Mouse (Mus musculus) thymus, postnatal 14 days (tissue): ENCODE data around the gene Cdc25b.
"Not testable (repeated sequence)": the region's sequence is repeated elsewhere in the genome, so short reads cannot be mapped to it uniquely, and the experiment has no call there.

Experiments
- DNase-seq: peaks from one replicate; pipeline ENCODE4 v3.0.0; 2021

The Cdc25b gene

DNA sequence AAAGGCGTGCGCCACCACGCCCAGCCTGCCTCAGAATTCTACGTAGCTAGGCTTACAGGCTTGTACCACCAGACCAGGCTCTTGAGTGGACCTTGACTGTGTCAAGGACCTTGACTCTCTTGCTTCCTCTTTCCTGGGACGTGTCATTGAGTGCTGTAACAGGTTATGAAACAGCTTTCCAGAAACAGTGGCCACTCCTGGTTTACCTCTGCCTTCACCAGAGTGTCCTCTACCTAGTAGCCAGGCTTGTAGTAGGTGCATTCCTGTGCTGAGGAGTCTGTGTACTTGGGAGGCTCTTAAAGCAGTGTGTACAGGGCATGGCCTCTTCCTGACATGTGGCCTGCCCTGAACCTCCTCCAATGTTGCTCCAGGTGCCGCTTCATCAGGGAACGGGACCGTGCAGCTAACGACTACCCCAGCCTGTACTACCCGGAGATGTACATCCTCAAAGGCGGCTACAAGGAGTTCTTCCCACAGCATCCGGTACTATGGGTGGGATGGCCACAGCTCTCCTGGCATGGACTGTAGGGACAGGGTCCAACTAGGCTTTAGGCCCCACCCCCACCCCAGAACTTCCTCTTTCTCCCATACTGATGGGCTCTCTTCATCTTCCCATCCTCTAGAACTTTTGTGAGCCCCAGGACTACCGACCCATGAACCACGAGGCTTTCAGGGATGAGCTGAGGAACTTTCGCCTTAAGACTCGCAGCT, 10.0 kb downstream of the Cdc25b start:
- no peak for DNase-seq

DNA sequence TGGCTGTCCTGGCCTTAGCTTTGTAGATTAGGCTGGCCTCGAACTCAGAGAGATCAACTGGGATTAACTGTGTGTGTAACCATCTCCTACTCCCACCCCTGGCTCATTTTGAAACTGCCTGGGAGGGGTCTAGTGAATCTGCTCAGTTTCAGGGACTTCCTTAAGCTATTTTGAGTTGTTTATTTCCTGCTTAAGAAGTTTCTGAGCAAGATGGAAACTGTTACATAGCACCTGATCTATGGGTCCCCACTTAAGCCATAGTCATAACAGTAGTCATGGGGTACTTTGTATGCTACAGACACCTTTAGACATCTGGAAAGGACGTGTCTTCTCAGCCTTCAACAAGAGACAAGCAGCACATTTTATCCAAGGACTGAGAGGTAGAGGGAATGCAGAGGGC, 14.0 kb downstream of the Cdc25b start:
- no peak for DNase-seq

DNA sequence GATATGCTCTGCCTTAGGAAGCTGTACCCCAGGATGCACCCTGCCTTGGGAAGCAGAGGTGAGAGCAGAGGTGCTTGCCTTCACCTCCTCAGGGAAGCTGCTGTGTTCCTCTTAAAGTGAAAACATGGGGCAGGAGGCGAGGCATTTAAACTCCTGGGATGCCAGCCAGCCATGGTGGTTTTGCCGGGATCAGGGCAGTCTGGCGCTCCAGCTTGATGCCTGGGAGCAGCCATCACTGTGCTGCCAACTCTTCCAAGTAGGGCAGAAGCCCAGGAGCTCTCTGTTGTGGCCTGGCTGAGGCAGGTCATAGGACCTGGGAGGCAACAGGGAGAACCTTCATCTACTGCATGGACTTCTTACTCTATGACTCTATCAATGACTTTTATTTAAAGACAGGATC, 14.5 kb downstream of the Cdc25b start:
- DNase-seq = no peak

DNA sequence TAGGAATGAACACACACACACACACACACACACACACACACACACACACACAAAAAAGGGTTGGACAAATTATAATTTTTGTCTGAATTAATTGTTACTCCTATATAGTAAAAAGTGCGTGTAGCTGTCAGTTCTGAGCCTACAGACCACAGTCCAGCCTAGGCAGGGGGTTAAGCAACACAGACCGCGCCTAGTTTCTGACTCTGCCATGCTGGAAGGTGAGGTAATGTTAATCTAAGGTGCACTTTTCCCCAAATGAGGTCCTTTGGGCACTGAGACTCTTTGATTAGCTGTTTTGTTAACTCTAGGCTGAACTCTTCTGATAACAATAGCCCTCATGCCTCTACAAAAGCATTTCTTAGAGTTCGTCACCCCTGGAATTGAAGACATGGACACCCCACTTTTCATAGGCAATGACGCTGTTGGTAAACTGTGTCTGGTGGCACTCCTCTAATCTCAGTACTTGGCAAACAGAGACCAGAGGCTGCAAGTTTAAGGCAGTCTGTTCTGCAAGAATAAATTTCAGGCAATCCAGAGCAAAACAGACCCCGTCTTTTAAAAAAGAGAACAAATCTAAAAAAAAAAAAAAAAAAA, 17.2 kb downstream of the Cdc25b start:
- DNase-seq = no peak

DNA sequence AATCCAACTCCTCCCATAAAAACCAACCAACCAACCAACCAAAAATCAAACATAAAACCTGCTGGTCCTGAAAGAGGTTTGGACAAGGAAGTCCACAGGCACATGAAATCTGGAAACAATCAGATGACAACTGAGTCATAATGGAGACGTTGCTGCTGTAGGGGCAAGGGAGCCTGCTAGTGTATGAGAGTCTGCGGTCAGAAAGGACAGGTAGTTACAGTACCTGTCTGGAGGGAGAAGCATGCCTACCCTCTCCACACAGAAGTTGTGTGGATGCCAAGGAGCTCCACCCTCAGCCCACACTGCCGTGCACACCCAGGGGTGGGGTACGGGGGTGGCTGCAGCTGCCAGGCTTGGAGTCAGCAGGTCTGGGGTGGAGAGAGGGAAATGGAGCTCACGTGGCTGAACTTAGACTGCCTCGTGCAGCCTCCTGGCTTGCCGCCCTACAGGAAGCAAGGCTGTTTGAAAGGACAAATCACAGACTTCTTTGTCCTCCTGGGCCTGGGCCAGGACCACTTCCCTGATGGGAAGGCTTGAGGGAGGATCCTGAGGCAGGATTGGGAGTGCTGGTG, 17.7 kb downstream of the Cdc25b start:
- DNase-seq = peak; percentile 28

DNA sequence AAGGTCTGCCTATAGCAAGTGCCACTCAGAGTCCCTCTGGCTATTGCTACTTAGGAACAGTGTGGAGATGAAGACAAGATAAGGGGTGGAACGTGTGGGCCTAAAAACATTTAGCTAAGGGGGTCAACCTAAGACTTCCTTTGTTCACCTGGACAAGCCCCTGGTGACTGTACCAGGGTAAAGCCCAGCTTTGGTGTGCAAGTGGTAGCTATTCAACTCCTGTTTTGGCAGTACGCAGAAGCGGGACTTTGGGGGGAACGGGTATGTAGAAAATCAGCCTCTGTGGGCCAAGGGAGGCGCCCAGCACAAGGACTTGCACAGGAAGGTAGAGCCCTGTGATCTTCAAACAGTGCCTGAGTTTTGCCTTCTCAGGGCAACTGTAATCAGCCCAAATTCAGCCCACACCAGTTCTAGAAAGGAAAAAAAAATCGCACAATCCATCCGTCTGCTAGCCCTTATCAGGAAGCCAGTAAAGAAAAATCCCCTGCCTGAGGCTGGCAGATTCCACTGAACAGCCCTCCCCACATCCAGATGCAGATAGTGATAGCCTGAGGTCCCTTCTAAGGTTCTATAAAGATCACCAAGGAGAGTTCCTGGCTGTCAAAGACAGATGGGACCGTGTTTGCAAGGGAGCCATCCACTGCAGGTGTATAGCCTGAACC, 18.9 kb downstream of the Cdc25b start:
- DNase-seq = no peak

DNA sequence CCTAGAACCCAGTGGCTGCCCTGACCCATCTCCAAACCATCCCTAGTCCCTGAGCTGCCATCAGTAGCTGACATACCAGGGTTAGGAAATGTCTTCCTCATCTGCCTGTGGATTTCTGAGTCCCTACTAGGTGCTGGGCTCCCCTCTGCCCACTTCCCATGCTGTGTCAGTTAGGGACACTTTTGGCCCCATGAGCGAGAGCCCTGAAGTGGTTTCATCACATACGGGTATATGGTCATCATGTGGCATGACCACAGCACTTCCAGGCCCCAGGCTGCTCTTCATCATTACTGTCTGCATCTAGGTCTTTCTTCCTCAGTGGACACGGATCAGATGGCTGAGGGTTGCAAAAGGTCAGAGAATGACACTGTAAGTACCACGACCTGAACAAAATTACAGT, 20.0 kb downstream of the Cdc25b start, which contains the start of gene Ap5s1:
Gene Ap5s1, plus strand, starts transcription at position 301 of the 400 bp plus-strand sequence.
- DNase-seq = no peak

DNA sequence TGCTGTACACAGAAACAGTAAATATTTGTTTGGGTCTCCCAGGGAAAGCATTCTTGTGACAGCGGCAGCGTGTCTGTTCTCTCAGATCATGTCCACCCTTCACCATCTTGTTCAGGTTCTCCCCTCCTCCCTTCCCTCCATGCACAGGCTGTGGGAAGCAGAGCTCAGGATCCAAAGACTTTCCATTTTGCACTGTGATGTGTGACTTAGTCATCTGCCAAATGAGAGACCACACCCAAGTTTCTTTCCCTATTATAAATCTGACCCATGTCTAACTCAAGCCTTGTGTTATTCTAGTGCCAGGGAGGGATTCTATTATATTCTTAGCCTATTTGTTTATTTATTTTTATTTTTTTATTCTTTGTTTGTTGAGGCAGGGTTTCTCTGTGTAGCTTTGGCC, 21.6 kb downstream of the Cdc25b start:
- DNase-seq = no peak

DNA sequence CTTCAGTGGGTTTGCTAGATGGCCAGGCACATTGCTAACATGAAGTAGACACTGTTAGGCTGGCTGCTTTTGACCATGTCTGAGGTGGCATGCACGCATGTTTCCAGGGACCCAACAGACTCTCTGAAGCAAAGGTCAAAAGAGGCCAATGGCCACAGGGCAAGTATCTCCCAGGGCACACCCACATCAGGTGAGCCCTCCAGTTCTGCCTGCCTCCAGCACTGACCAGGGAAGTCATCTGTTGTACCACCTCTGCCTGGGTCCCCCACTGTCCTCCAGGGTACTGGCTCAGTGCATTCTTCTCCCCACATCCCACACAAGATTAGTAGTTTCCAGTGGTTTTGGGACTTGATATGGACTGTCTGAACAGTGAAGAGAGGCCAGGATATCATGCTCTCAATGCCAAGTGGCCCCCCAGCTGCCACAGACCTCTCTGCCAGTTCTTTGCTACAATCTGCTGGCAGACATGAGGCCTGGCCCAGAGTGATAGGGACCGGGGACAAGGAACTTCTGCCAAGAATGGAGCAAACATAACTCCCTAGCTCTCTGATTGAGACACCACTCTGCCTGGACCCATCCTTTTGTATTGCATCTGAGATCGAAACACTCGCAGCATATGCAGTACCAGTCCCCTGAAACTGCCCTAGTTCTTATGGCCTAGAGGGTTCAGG, 22.5 kb downstream of the Cdc25b start:
- no peak for DNase-seq

DNA sequence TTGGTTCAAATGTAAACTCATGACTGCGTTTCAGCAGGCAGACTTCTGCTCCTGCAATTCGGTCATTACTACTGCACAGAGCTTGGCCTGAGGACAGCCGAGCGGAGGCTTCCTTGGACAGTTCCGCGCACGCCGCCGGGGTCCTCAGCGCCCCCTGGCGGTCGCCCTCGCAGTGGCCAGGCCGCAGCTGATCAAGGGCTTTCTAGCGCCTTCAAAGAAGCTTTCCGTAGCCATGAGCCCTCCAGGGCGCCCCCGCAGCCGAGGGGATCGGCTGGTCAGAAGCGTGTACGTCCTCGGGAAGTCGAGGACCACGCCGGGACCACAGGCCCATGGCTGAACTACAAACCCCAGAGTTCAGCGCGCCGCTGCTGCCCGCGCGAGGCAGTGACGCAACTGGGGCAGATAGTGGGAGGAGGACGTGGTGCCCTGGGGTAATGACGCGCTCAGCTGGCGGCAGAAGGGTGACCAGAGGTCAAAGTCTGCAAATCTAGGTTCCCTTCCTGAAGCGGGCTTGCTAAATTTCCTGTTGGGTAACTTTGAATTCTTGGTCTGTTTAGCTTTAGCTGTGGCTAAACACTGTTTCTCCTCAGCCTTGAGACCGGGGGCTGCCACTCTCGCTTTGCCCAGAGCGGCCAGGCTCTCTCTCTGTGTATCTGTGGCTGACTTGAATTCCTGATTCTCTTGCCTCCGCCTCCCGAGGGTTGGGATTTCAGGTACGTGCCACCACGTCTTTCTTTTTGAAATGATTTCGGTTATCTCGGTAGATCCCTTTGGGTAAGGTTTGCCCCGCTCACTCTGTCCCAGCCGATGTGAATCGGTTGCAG, 23.4 kb downstream of the Cdc25b start:
- peak; percentile 94 for DNase-seq

DNA sequence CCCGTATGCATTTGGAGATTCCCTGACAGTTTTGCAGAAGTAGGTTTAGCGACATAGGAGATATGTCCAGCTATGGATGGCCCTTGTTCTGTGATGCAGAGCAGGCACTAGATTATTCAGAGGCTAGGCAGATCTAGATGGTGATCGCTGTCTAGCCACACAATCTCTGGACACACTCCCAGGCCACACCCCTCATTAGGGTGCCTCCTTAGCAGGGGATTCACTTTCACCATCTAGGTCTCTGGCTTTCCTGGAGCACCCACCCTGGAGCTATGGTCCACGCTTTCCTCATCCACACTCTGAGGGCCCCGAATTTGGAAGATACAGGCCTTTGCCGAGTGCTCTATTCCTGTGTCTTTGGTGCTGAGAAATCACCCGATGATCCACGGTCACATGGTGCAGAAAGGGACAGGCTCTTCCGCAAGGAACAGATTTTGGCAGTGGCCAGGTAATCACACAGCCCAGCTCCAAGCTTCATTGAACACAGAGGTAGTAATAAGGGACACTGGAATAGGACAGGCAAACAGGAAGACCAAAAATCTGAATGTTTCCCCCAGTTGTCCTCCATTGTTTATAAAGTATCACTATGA, 24.4 kb downstream of the Cdc25b start:
- no peak for DNase-seq

DNA sequence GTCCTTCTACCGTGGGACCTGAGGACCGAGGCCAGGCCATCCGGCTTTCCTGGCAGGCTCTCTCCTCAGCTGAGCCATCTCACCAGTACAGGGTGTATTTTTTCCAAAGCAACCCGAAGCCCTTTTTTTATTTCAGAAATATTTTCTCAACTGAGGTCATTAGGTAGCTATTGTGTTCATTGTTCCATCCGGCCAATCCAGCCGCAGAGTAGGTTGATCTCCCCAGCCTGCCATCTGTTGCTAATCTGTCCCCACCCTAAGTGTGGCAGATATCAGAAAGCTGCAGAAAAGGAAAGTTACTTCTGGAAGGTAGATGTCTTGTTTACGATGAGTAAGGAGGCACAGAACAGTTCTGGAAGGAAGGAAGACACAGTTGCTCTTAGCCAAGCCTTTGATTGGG, 27.0 kb downstream of the Cdc25b start:
- DNase-seq = no peak

DNA sequence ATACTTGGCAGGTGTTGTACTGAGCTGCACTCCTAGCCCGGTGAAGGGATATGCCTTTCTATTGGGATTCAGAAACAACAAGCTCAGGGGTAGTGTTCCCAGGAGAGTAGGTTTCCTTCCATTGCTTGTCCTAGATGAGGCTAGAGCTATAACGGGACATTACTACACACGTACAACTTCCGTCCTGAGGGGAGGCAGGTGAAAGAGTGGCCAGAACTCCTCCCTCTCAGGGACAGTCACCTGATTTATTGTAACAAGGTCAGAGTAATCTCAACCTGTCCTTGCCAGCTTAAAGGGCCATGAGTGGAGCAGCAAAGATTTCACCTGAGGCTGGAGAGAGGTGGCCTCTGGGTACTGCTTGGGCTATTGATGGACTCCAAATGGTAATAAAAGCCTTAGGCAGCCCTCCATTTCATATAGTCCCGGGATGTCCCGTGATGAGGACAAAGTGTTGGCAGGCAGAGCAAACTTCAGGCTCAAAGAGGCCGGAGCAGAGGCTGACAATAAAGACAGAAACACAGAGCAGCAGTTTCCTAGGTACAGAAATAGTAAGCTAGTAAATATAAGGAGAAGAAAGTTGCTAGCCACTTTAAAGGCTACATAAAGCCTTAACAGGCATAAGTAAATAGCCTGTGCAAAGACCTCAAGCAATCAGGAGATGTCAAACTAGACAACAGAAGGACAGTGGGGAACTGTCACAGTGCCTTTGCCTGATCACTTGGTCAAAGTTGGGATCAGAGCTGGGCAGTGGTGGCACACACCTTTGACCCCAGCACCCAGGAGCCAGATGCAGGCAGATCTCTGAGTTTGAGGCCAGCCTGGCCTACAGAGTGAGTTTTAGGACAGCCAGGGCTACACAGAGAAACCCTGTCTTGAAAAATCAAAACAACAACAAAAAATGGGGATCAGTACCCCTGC, 29.5 kb downstream of the Cdc25b start:
- DNase-seq = no peak

DNA sequence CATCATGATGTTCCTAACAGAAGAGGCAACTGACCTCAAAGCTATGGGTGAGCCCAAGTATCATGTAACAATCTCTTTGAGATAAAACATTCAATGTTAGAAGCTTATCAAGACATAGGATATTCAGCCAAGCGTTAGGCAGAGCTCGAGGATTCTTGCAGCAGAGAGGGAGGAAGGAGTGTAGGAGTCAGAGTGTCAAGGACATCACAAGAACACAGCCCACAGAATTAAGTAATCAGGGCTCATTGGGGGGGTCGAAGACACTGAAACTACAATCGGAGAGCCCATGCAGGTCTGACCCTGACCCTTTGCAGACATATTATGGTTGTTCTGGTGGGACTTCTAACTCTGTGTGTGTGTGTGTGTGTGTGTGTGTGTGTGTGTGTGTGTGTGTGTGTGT, 33.3 kb downstream of the Cdc25b start:
- no peak for DNase-seq

DNA sequence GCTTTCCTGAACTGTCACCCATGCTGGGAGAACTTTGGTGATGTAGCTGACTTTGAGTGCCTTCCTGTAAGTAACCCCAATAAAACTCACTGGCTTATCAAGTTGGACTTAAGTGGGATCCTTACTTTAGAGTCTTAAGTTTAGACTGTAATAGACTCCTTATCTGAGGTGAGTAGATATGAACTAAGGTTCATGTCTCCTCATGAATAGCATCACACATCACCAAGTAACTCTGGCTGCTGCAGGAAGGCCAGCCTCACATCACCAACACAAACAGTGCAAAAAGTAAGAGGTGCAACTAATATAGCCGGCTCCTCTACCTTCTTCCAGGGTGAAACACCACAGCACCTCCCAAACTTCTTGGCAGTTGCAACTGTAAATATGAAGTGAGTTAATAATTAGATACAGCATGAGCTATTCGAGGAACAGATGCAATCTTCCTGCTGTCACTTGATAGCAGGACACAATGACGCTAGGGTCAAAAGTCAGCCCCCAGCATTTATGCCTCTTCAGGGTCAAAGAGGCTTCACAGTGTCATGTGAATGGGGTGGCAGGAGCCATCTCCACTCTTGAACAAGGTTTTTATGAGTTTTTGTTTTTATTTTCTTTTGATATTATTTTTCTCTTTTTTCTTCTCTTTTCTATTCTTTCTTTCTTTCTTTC, 35.2 kb downstream of the Cdc25b start:
- no peak for DNase-seq

DNA sequence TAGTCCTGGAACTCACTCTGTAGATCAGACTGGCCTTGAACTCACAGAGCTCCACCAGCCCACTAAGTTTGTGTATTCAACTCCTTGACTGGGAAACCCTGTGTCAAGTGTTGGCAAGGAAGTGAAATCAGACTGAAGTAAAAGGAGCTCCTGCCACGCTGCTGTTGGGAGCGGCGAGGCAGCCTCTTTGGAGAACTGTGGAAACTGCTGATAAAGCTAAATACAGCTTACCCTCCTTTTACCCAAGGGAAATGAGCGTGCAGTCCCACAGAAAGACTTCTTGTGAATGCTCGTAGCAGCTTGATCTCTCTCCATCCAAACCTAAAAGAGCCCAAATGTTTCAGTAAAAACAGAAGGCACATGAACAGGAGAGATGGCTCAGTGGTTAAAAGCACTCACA, 35.8 kb downstream of the Cdc25b start:
- no peak for DNase-seq

DNA sequence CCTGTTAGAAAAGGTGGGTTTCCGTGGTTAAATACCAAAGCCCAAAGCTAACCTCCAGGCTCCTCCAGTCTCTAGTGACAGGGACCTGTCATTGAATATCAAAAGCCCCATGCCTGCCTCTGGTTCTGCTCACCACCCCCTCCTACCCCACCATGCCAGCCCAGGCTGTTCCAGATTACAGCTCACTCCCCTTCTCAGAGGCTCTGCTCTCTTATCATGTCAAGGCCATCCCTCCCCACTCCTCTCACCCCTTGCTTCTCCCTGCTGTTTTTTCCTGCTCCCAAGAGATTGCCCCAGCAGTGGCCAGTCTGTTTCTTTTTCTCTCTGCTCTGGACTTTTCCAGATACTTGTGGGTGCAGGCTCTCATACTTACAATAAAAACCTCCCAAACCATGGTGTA, 36.8 kb downstream of the Cdc25b start:
- DNase-seq = no peak

DNA sequence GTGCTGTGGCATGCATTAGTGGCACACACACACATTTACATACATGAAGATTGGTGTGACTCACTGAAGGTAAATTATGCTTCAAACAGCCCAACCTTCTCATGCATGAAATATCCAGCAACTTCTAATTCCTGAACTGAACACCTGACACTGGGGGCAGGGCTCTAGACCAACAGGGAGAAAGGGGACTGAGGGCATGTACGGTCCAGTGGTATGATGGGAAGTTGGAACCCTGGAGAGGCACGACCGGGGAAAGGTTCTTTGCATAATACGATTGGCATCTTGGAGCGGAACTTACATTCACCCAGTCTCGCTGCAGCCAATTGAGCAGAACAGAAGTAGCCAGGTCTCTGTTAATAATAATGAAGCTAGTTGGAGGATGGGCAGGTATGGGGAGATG, 38.4 kb downstream of the Cdc25b start:
- DNase-seq = no peak

DNA sequence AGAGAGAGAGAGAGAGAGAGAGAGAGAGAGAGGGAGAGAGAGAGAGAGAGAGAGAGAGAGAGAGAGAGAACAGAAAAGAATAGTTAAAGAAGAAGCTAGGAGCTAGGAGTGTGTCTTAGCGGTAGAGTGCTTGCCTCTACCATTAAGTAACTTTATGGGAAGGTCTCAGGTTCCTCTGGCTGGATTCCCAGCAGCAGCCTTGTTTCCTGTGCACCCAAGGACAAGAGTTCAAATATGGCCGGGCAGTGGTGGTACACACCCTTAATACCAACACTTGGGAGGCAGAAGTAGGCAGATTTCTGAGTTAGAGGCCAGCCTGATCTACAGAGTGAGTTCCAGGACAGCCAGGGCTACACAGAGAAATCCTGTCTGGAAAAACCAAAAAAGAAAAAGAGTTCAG, 39.9 kb downstream of the Cdc25b start:
- not testable (repeated sequence) for DNase-seq

DNA sequence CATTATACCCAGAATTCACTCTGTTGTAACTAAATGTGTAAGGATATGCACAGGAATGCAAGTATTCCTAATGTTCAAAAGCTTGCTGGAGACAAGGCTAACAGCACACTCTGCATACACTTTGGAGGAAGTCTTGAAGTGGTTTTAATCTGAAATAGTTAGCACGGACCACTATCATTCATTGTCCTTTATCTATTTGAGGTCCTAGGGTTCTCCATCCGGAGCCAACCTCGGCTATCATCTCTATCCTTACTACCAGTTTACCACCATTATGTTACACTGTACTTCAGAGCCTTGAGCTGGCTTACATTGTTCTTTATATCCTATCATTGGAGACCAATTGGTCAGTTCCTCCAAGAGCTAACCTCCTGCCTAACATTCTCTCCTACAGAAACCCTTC, 40.5 kb downstream of the Cdc25b start:
- DNase-seq = no peak
